Mouse (Mus musculus) spleen, adult 2 months (tissue): Measurements from ENCODE around the gene Foxe3.

Source experiments
- CTCF ChIP-seq: fragments of 200-500 bp; IDR thresholded peaks from 2 replicates; pipeline ENCODE4 v1.5.1; 2011; ENCODE audit warnings: mild to moderate bottlenecking, inconsistent platforms; ENCODE audit not compliant: insufficient read depth, insufficient read length, insufficient replicate concordance; ENCODE audit errors: extremely low read depth
- POLR2A ChIP-seq: fragments of 200-500 bp; IDR thresholded peaks from 2 replicates; pipeline ENCODE4 v1.6.1; 2011; ENCODE audit warnings: low read depth, low read length, inconsistent platforms

- TF ChIP-seq POLR2A (no peak), CTCF (peak; percentile 93)
These were observed 16.8 kb downstream of the Foxe3 start, which contains the start of gene Foxd2 for GRCm38 (mm10) chr4:114908829-114909601.
